Mouse (Mus musculus): ENCODE results near the gene Klrb1c.
"Not testable (repeated sequence)": the region's sequence is repeated elsewhere in the genome, so short reads cannot be mapped to it uniquely, and the experiment has no call there.

Klrb1c gene

GRCm38 (mm10) chr6:128789115-128789514 is at the start of gene Klrb1c:
Gene Klrb1c (minus strand): TSS chr6:128789215.
- DNase-seq (ENCODE audit: low read depth, low spot score) = no peak

GRCm38 (mm10) chr6:128837454-128838341 is 48.7 kb upstream of the Klrb1c start:
- peak; percentile 43 for DNase-seq (ENCODE audit: low read depth, low spot score)

- no peak for DNase-seq (ENCODE audit: low read depth, low spot score)
These were observed 47.9 kb upstream of the Klrb1c start for GRCm38 (mm10) chr6:128836955-128837334.

- DNase-seq (ENCODE audit: low read depth, low spot score) = no peak
These were observed 47.4 kb upstream of the Klrb1c start for GRCm38 (mm10) chr6:128836191-128836954.

- DNase-seq (ENCODE audit: low read depth, low spot score) = no peak
These were observed 46.6 kb upstream of the Klrb1c start for GRCm38 (mm10) chr6:128835571-128835970.

GRCm38 (mm10) chr6:128833046-128833445 is 44.0 kb upstream of the Klrb1c start:
- DNase-seq (ENCODE audit: low read depth, low spot score) = no peak

GRCm38 (mm10) chr6:128829837-128830236 is 40.8 kb upstream of the Klrb1c start:
- DNase-seq (ENCODE audit: low read depth, low spot score) = no peak

- DNase-seq (ENCODE audit: low read depth, low spot score) = no peak
These were observed 37.8 kb upstream of the Klrb1c start for GRCm38 (mm10) chr6:128826781-128827180.

- DNase-seq (ENCODE audit: low read depth, low spot score) = no peak
These were observed 37.1 kb upstream of the Klrb1c start, which contains the start of the genes Gm44511 and Klrb1b for GRCm38 (mm10) chr6:128826132-128826531. Gene Gm44511 (minus strand): TSS chr6:128826315. Gene Klrb1b (minus strand): TSS chr6:128826331.

GRCm38 (mm10) chr6:128818083-128818802 is 29.2 kb upstream of the Klrb1c start:
- DNase-seq (ENCODE audit: low read depth, low spot score) = no peak

GRCm38 (mm10) chr6:128808532-128808931 is 19.5 kb upstream of the Klrb1c start:
- peak; percentile 65 for DNase-seq (ENCODE audit: low read depth, low spot score)

GRCm38 (mm10) chr6:128807021-128807420 is 18.0 kb upstream of the Klrb1c start:
- DNase-seq (ENCODE audit: low read depth, low spot score) = peak; percentile 59

GRCm38 (mm10) chr6:128804823-128805640 is 16.0 kb upstream of the Klrb1c start:
- peak; percentile 67 for DNase-seq (ENCODE audit: low read depth, low spot score)

- peak; percentile 98 for DNase-seq (ENCODE audit: low read depth, low spot score)
These were observed 14.2 kb upstream of the Klrb1c start for GRCm38 (mm10) chr6:128802999-128803857.

GRCm38 (mm10) chr6:128802557-128802956 is 13.5 kb upstream of the Klrb1c start:
- DNase-seq (ENCODE audit: low read depth, low spot score) = no peak

- not testable (repeated sequence) for DNase-seq (ENCODE audit: low read depth, low spot score)
These were observed 11.7 kb upstream of the Klrb1c start for GRCm38 (mm10) chr6:128800696-128801095.

GRCm38 (mm10) chr6:128799896-128800270 is 10.9 kb upstream of the Klrb1c start:
- DNase-seq (ENCODE audit: low read depth, low spot score) = peak; percentile 37

- peak; percentile 74 for DNase-seq (ENCODE audit: low read depth, low spot score)
These were observed 10.3 kb upstream of the Klrb1c start for GRCm38 (mm10) chr6:128799144-128799895.

- DNase-seq (ENCODE audit: low read depth, low spot score) = peak; percentile 88
These were observed 9.7 kb upstream of the Klrb1c start for GRCm38 (mm10) chr6:128798772-128799143.
